Comparison of ENCODE assay signal across 8 mouse cellular contexts in the genomic region with DNA sequence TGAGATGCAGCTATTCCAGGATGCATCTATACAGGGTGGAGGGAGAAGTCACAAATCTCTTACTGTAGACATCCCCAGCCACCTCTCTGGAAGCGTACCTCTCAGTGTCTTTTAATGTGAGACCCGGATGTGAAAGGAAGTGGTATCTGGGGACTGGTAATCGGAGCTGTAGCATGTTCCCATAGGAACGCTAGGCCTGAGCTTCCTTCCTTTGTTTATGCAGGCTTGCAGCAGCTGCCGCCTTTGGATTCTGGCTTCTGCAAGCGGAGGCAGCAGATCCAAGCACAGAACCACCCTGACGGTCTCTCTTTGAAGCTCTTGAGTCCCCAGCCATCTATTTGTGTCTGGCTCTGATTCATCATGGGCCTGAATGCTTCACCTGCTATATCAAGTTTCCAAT.
DNase-seq lines count a peak whose midpoint lies in the region; ATAC-seq and TF ChIP-seq lines count a peak whose summit lies in the region.

No protein-coding gene starts in this region.

- H3K36me3 ChIP-seq in heart, embryonic 10.5 days: no peaks in the 10 kb centered on the region
- H3K36me3 ChIP-seq in forebrain, embryonic 16.5 days (ENCODE audit: control insufficient read depth, insufficient read depth): no peaks in the 10 kb centered on the region
- H3K36me3 ChIP-seq in midbrain, embryonic 10.5 days: no peaks in the 10 kb centered on the region

- 0 out of 2 replicates have a peak overlapping the region, but pooled peaks have one; percentile 11 for H3K27ac ChIP-seq in heart, embryonic 10.5 days
- peak overlapping the region; percentile 70 for H3K27ac ChIP-seq in forebrain, embryonic 16.5 days (ENCODE audit: low read length)
- H3K27ac ChIP-seq in layer of hippocampus, adult 2 months: peak overlapping the region; percentile 92
- peak overlapping the region; percentile 70 for H3K27ac ChIP-seq in midbrain, embryonic 10.5 days (replicated peaks)

- no peak for DNase-seq in heart, embryonic 10.5 days (ENCODE audit: low spot score)
- no peak for DNase-seq in heart, postnatal 25 days (ENCODE audit: low spot score)
- peak; percentile 55 to 80 for DNase-seq in layer of hippocampus, adult 2 months (ENCODE audit: low spot score in 2 of 2)
- peak; percentile 38 for DNase-seq in midbrain, embryonic 10.5 days (ENCODE audit: low spot score)
- peak; percentile 85 for DNase-seq in telencephalon, adult 2 months (ENCODE audit: low read depth, low spot score)
- DNase-seq in spleen, adult 18-20 months: no peak
- no peak for DNase-seq in spleen, postnatal 36 days (ENCODE audit: low spot score in 2 of 2)

- ATAC-seq in forebrain, embryonic 16.5 days: peak; percentile 79

- WGBS in heart, embryonic 10.5 days: 53% methylated on average over 7 of the region's 7 CpGs
- WGBS in forebrain, embryonic 16.5 days: 28% methylated on average over 7 of the region's 7 CpGs
- WGBS in midbrain, embryonic 10.5 days: 59% methylated on average over 7 of the region's 7 CpGs

- intact Hi-C loops in heart, postnatal 25 days (cut with DNase I): no loop called here

- no peak overlapping the region for H3K4me2 ChIP-seq in forebrain, embryonic 16.5 days (ENCODE audit: low read length)

- H3K27me3 ChIP-seq in heart, embryonic 10.5 days (ENCODE audit: insufficient read depth, poor library complexity, severe bottlenecking): 0 out of 2 replicates have a peak, but pooled peaks cover 1% of the 10 kb centered on the region
- H3K27me3 ChIP-seq in forebrain, embryonic 16.5 days (replicated peaks; ENCODE audit: control insufficient read depth, insufficient read depth, low read length): no peaks in the 10 kb centered on the region
- no peaks in the 10 kb centered on the region for H3K27me3 ChIP-seq in midbrain, embryonic 10.5 days (ENCODE audit: low read depth, poor library complexity, severe bottlenecking)

- H3K4me3 ChIP-seq in heart, embryonic 10.5 days: no peak overlapping the region
- H3K4me3 ChIP-seq in forebrain, embryonic 16.5 days (replicated peaks; ENCODE audit: low read length): no peak overlapping the region
- H3K4me3 ChIP-seq in layer of hippocampus, adult 2 months: no peak overlapping the region
- no peak overlapping the region for H3K4me3 ChIP-seq in midbrain, embryonic 10.5 days

- no peaks in the 10 kb centered on the region for H3K9me3 ChIP-seq in heart, embryonic 10.5 days
- H3K9me3 ChIP-seq in forebrain, embryonic 16.5 days (ENCODE audit: control insufficient read depth, low read length): no peaks in the 10 kb centered on the region
- H3K9me3 ChIP-seq in midbrain, embryonic 10.5 days (replicated peaks): no peaks in the 10 kb centered on the region

- no peak for TF ChIP-seq CTCF in layer of hippocampus, adult 2 months (conservative IDR thresholded peaks at IDR 0.05)

- peaks cover 5% of the 10 kb centered on the region; the same call in 1 of the 2 replicates for H3K4me1 ChIP-seq in heart, embryonic 10.5 days
- peaks cover 20% of the 10 kb centered on the region for H3K4me1 ChIP-seq in forebrain, embryonic 16.5 days (replicated peaks; ENCODE audit: control insufficient read depth, insufficient read depth, low read length)
- peaks cover 25% of the 10 kb centered on the region for H3K4me1 ChIP-seq in midbrain, embryonic 10.5 days

- 0 out of 2 replicates have a peak overlapping the region, but pooled peaks have one; percentile 12 for H3K9ac ChIP-seq in forebrain, embryonic 16.5 days (replicated peaks; ENCODE audit: low read depth, low read length)

Comparison
In these comparisons a context has a peak if more than half of its experiments do, and no peak if none do; other contexts are left out.
1. DNase-seq: peak in layer of hippocampus, adult 2 months (2 of 2), midbrain, embryonic 10.5 days (single experiment) and telencephalon, adult 2 months (single experiment); none in heart, embryonic 10.5 days (single experiment), heart, postnatal 25 days (single experiment), spleen, adult 18-20 months (0 of 2) and spleen, postnatal 36 days (0 of 2).
2. H3K27ac ChIP-seq: peak in every context shown above with its lines; median percentile 92 in layer of hippocampus, adult 2 months; 70 in forebrain, embryonic 16.5 days; 70 in midbrain, embryonic 10.5 days; 11 in heart, embryonic 10.5 days.